Mouse (Mus musculus): ENCODE results near the gene Mcm5.

The Mcm5 gene

DNA sequence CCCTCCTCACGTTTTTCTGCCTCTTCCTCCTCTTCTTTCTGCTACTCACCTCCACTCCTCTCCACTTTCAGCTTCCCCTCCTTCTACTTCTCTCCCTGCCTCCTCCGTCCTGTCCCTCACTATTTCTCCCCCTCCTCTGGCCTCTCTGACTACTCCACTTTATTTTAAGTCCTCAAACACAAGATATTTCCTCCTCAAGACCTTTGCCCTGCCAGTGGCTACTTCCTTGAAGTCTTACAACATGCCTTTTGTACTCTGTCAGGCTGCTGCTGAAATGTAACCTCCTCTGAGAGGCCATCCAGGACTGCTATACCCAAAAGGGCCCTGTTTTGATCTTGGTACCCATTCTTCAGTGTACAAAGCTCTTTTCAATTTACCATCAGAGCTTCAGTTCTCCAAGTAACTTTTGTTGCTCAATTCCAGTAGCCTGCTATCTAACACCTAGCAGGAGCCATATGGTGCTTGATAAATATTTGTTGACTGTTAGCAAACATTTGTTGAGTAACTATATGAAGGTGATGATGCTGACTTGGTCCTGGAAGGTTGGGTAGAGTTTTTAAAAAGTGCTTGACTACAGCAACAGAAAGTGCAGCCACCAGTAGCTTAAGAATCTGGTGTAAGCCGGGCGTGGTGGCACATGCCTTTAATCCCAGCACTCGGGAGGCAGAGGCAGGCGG, 62.8 kb downstream of the Mcm5 start:
- no peak for DNase-seq (ENCODE audit: low spot score)
